Mouse (Mus musculus) myocyte (in vitro differentiated cells): ENCODE results near the gene Acoxl. TPM values are rescaled to one million over a fixed set of nuclear protein-coding genes. Genes with fewer than 3 reads are reported as not detected.

ENCODE experiments used
- H3K27me3 ChIP-seq: one replicate; pipeline ENCODE4 v1.6.1; 2011; ENCODE audit not compliant: control insufficient read depth, insufficient read depth, insufficient read length
- H3K36me3 ChIP-seq: one replicate; pipeline ENCODE4 v1.6.1; 2011; ENCODE audit not compliant: control insufficient read depth, insufficient read depth
- H3K4me2 ChIP-seq: one replicate; pipeline ENCODE4 v1.6.1; 2011; ENCODE audit warnings: low read depth, control low read depth
- H3K4me3 ChIP-seq: one replicate; pipeline ENCODE4 v1.5.1; 2011; ENCODE audit warnings: mild to moderate bottlenecking, control low read depth, moderate library complexity
- H3K79me2 ChIP-seq: one replicate; pipeline ENCODE4 v1.6.1; 2011; ENCODE audit not compliant: control insufficient read depth, insufficient read depth
- H3ac ChIP-seq: one replicate; pipeline ENCODE4 v1.6.1; 2011; ENCODE audit not compliant: control insufficient read depth, insufficient read length
- CEBPB ChIP-seq: IDR thresholded peaks from 2 replicates; pipeline ENCODE4 v1.6.1; 2011; ENCODE audit warnings: mild to moderate bottlenecking, moderate library complexity; ENCODE audit not compliant: poor library complexity, insufficient read depth, severe bottlenecking
- E2F4 ChIP-seq: IDR thresholded peaks from one replicate; pipeline ENCODE4 v1.6.1; 2011; ENCODE audit warnings: mild to moderate bottlenecking, control low read depth, moderate library complexity; ENCODE audit not compliant: insufficient read depth
- MAX ChIP-seq: IDR thresholded peaks from one replicate; pipeline ENCODE4 v1.6.1; 2011; ENCODE audit warnings: low read depth, mild to moderate bottlenecking, control low read depth
- MYOD1 ChIP-seq, 3 experiments: IDR thresholded peaks; one replicate each; pipeline ENCODE4 v1.6.1; 2011; ENCODE audit warnings: control low read depth in 2 of 3, low read depth in 2 of 3, mild to moderate bottlenecking in 2 of 3, moderate library complexity in 1 of 3; ENCODE audit not compliant: insufficient read length in 2 of 3, control insufficient read depth in 1 of 3
- MYOG ChIP-seq, 3 experiments: IDR thresholded peaks; one replicate each; pipeline ENCODE4 v1.6.1; 2011; ENCODE audit warnings: control low read depth in 2 of 3, low read depth in 2 of 3, mild to moderate bottlenecking in 2 of 3; ENCODE audit not compliant: insufficient read length in 2 of 3, control insufficient read depth in 1 of 3, insufficient read depth in 1 of 3
- POLR2A ChIP-seq: IDR thresholded peaks from one replicate; pipeline ENCODE4 v1.6.1; 2011; ENCODE audit warnings: low read depth, mild to moderate bottlenecking, control low read depth, moderate library complexity; ENCODE audit not compliant: insufficient read length
- POLR2AphosphoS2 ChIP-seq: IDR thresholded peaks from one replicate; pipeline ENCODE4 v1.6.1; 2011; ENCODE audit warnings: low read depth, control low read depth; ENCODE audit not compliant: insufficient read length
- REST ChIP-seq: IDR thresholded peaks from one replicate; pipeline ENCODE4 v1.6.1; 2011; ENCODE audit warnings: mild to moderate bottlenecking, control low read depth, moderate library complexity; ENCODE audit not compliant: insufficient read depth, insufficient read length
- SRF ChIP-seq: IDR thresholded peaks from one replicate; pipeline ENCODE4 v1.6.1; 2011; ENCODE audit warnings: low read depth; ENCODE audit not compliant: control insufficient read depth, insufficient read length
- TCF12 ChIP-seq: IDR thresholded peaks from one replicate; pipeline ENCODE4 v1.6.1; 2011; ENCODE audit warnings: mild to moderate bottlenecking, control low read depth; ENCODE audit not compliant: poor library complexity, insufficient read depth, severe bottlenecking
- TCF3 ChIP-seq: IDR thresholded peaks from one replicate; pipeline ENCODE4 v1.6.1; 2011; ENCODE audit warnings: low read depth, control low read depth; ENCODE audit not compliant: insufficient read length
- USF1 ChIP-seq: IDR thresholded peaks from one replicate; pipeline ENCODE4 v1.6.1; 2011; ENCODE audit warnings: low read depth, mild to moderate bottlenecking, control low read depth, moderate library complexity
- polyA plus RNA-seq: library from polyadenylated mRNA; unstranded; fragments of >200 nt; fragmentation: generic; extraction: Trizol; gene quantifications from one replicate; pipeline ENCODE4 v1.2.1, GENCODE M21; 2012; ENCODE audit warnings: missing spikeins

Acoxl gene
- polyA plus RNA-seq, 1 experiment = 0.01 TPM

GRCm38 (mm10) chr2:128085481-128085880 is 246.8 kb downstream of the Acoxl start:
- no peaks in the 10 kb centered on the region for H3K27me3 ChIP-seq
- no peak overlapping the region for H3K4me3 ChIP-seq
- no peak overlapping the region for H3ac ChIP-seq
- TF ChIP-seq E2F4 (no peak), REST (no peak), SRF (no peak), TCF3 (no peak)
- no peaks in the 10 kb centered on the region for H3K36me3 ChIP-seq
- H3K79me2 ChIP-seq = no peaks in the 10 kb centered on the region
- no peak overlapping the region for H3K4me2 ChIP-seq

- Histone ChIP-seq H3ac (no peak overlapping the region), H3K4me2 (no peak overlapping the region)
These were observed 247.7 kb downstream of the Acoxl start for GRCm38 (mm10) chr2:128086301-128086886.

GRCm38 (mm10) chr2:128086996-128087526 is 248.4 kb downstream of the Acoxl start:
- Histone ChIP-seq H3K27me3 (no peaks in the 10 kb centered on the region), H3K79me2 (no peaks in the 10 kb centered on the region), H3K36me3 (no peaks in the 10 kb centered on the region), H3ac (no peak overlapping the region), H3K4me3 (no peak overlapping the region), H3K4me2 (no peak overlapping the region)
- TF ChIP-seq POLR2A (no peak), MYOG (IDR thresholded peaks at IDR 0.05; ENCODE audit: control insufficient read depth in 1 of 3, insufficient read depth in 1 of 3, insufficient read length in 2 of 3, low read depth in 2 of 3) (no peak), MAX (no peak), MYOD1 (IDR thresholded peaks at IDR 0.05; ENCODE audit: control insufficient read depth in 1 of 3, insufficient read length in 2 of 3, low read depth in 2 of 3) (no peak), SRF (no peak), TCF12 (no peak), REST (no peak), E2F4 (no peak), TCF3 (no peak), CEBPB (no peak), USF1 (no peak), POLR2AphosphoS2 (no peak)

More at GRCm38 (mm10) chr2:128086301-128086886, 247.7 kb downstream of the Acoxl start:
- H3K36me3 ChIP-seq = no peaks in the 10 kb centered on the region
- H3K79me2 ChIP-seq = no peaks in the 10 kb centered on the region
- no peaks in the 10 kb centered on the region for H3K27me3 ChIP-seq
- no peak for TF ChIP-seq POLR2AphosphoS2
- TF ChIP-seq SRF = no peak
- TF ChIP-seq MAX = no peak
- TF ChIP-seq E2F4 = no peak
- TF ChIP-seq POLR2A = no peak
- no peak for TF ChIP-seq TCF12
- H3K4me3 ChIP-seq = no peak overlapping the region

GRCm38 (mm10) chr2:128087798-128088545 is 249.3 kb downstream of the Acoxl start:
- Histone ChIP-seq H3K4me2 (no peak overlapping the region), H3ac (no peak overlapping the region), H3K27me3 (no peaks in the 10 kb centered on the region), H3K4me3 (no peak overlapping the region), H3K36me3 (no peaks in the 10 kb centered on the region), H3K79me2 (no peaks in the 10 kb centered on the region)
- TF ChIP-seq CEBPB (no peak), MYOD1 (IDR thresholded peaks at IDR 0.05; ENCODE audit: control insufficient read depth in 1 of 3, insufficient read length in 2 of 3, low read depth in 2 of 3) (no peak), POLR2AphosphoS2 (no peak), E2F4 (no peak), POLR2A (no peak), MYOG (IDR thresholded peaks at IDR 0.05; ENCODE audit: control insufficient read depth in 1 of 3, insufficient read depth in 1 of 3, insufficient read length in 2 of 3, low read depth in 2 of 3) (no peak), MAX (no peak), SRF (no peak), TCF3 (no peak), REST (no peak), TCF12 (no peak), USF1 (no peak)
